9 mouse cellular contexts compared by ENCODE assay signal in the genomic region with DNA sequence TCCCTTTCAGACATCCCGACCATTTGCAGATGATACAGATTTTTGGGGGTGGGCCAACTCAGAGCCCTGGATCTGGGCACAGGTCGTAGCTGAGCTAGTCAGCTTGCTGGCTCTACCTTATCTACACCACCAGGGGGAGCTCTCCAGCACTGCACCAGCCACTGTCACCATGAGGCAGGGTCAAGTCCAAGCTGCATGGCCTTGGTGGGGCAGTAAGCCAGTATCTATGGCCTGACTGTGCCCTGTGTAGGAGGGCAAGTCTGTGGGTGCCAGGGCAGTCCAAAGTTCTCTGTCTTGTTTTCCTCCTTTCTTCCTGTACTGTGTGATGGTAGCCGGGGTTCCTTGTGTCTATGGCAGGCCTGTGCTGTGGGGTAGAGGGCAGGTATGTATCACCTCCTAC.
DNase-seq lines count a peak whose midpoint lies in the region; ATAC-seq and TF ChIP-seq lines count a peak whose summit lies in the region.
"Had no signal": no experiment of that assay in that cellular context is flagged by ENCODE, and none has a peak within 500 bp of the region (broad histone marks: within the 10 kb centered on the region; RNA-seq: fewer than 3 reads in every experiment).

No protein-coding gene starts in this region.

- peak; percentile 21 for DNase-seq in CD4-positive, CD25-positive, alpha-beta regulatory T cell, adult 2 months (ENCODE audit: low read depth, low spot score)
- DNase-seq in thymus, adult 2 months, result peak; percentile 4
- DNase-seq in thymus, adult 18-20 months, result no peak
- DNase-seq in forebrain, embryonic 14.5 days (ENCODE audit: low spot score), result peak; percentile 11
- peak; percentile 68 to 76 for DNase-seq in kidney, postnatal 36 days
- DNase-seq in spleen, adult 12 weeks (ENCODE audit: low spot score), result no peak

- H3K9me3 ChIP-seq in forebrain, embryonic 14.5 days (replicated peaks; ENCODE audit: control insufficient read depth, low read length), result no peaks in the 10 kb centered on the region
- H3K9me3 ChIP-seq in midbrain, embryonic 13.5 days, result no peaks in the 10 kb centered on the region

- no peak overlapping the region for H3K27ac ChIP-seq in thymus, adult 2 months (ENCODE audit: control insufficient read depth, insufficient read depth, low read length)
- no peak overlapping the region for H3K27ac ChIP-seq in forebrain, embryonic 14.5 days (ENCODE audit: low read depth, low read length)
- H3K27ac ChIP-seq in midbrain, embryonic 13.5 days, result no peak overlapping the region

- H3K27me3 ChIP-seq in thymus, adult 2 months (ENCODE audit: control insufficient read depth, insufficient read depth, low read length), result no peaks in the 10 kb centered on the region
- H3K27me3 ChIP-seq in forebrain, embryonic 14.5 days (replicated peaks; ENCODE audit: control insufficient read depth, insufficient read depth, low read length), result no peaks in the 10 kb centered on the region
- H3K27me3 ChIP-seq in midbrain, embryonic 13.5 days, result no peaks in the 10 kb centered on the region

- no peak overlapping the region for H3K4me3 ChIP-seq in thymus, adult 2 months (ENCODE audit: control insufficient read depth, insufficient read depth, low read length)
- H3K4me3 ChIP-seq in forebrain, embryonic 14.5 days (ENCODE audit: low read depth, low read length), result no peak overlapping the region
- no peak overlapping the region for H3K4me3 ChIP-seq in midbrain, embryonic 13.5 days (replicated peaks)
- H3K4me3 ChIP-seq: myocyte had no signal

- no peak overlapping the region for H3K4me2 ChIP-seq in forebrain, embryonic 14.5 days (ENCODE audit: low read length)
- no peak overlapping the region for H3K4me2 ChIP-seq in midbrain, embryonic 13.5 days (replicated peaks)

- no peaks in the 10 kb centered on the region for H3K4me1 ChIP-seq in thymus, adult 2 months (replicated peaks; ENCODE audit: control insufficient read depth, insufficient read depth, low read length)
- H3K4me1 ChIP-seq in forebrain, embryonic 14.5 days (ENCODE audit: control insufficient read depth, insufficient read depth, low read length), result no peaks in the 10 kb centered on the region
- no peaks in the 10 kb centered on the region for H3K4me1 ChIP-seq in midbrain, embryonic 13.5 days (replicated peaks)

- TF ChIP-seq POLR2A in thymus, adult 2 months (IDR thresholded peaks at IDR 0.05; ENCODE audit: control insufficient read depth, extremely low read depth, insufficient read depth, low read length, poor library complexity), result no peak

- ATAC-seq in CD4-positive, CD25-positive, alpha-beta regulatory T cell, adult 4 months, result no peak
- peak; percentile 54 for ATAC-seq in forebrain, embryonic 14.5 days
- ATAC-seq in midbrain, embryonic 13.5 days, result peak; percentile 72

- H3K9ac ChIP-seq in forebrain, embryonic 14.5 days (ENCODE audit: low read length), result no peak overlapping the region
- H3K9ac ChIP-seq in midbrain, embryonic 13.5 days (replicated peaks), result no peak overlapping the region

- 73% methylated on average over 3 of the region's 3 CpGs for WGBS in thymus, adult 2 months
- 64% methylated on average over 3 of the region's 3 CpGs for WGBS in forebrain, embryonic 14.5 days
- 74% methylated on average over 3 of the region's 3 CpGs for WGBS in midbrain, embryonic 13.5 days

- no peaks in the 10 kb centered on the region for H3K36me3 ChIP-seq in thymus, adult 2 months (ENCODE audit: control insufficient read depth, insufficient read depth, low read length)
- no peaks in the 10 kb centered on the region for H3K36me3 ChIP-seq in forebrain, embryonic 14.5 days (ENCODE audit: control insufficient read depth, insufficient read depth, low read length)
- H3K36me3 ChIP-seq in midbrain, embryonic 13.5 days, result no peaks in the 10 kb centered on the region

- peak; percentile 58; the same call in 1 of the 2 replicates for TF ChIP-seq CTCF in thymus, adult 2 months (IDR thresholded peaks at IDR 0.05; ENCODE audit: borderline replicate concordance, control insufficient read depth, extremely low read depth, insufficient read depth, low read length, poor library complexity)

Comparison
In these comparisons a context has a peak if more than half of its experiments do, and no peak if none do; other contexts are left out.
1. DNase-seq: peak in CD4-positive, CD25-positive, alpha-beta regulatory T cell, adult 2 months (single experiment), thymus, adult 2 months (single experiment), forebrain, embryonic 14.5 days (single experiment) and kidney, postnatal 36 days (2 of 2); none in thymus, adult 18-20 months (0 of 2) and spleen, adult 12 weeks (single experiment).